Mouse (Mus musculus): ENCODE measurements around the gene Vmn2r104.

The Vmn2r104 gene

DNA sequence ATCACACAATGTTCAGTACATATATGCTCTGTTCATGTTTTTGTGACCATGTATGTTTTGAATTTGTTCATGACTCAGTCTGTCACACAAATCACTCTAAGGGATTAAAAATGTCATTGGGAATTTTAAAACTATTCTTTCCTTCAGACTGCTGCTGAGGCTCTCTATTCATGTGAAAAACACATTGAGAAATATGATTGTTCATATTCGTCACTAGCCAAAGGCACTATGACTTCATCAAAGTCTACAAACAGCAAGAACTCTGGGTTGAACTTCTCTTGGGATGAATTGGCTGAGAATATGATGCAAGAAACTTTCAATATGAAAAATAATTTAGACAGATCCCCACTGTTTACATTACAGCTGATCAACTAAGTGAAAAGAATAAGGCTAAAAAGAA is at the start of gene Vmn2r104:
TSS of gene Vmn2r104 (minus strand) at position 101 of the 400 bp plus-strand sequence.
- in situ Hi-C loops (cut with MboI, MseI): no loop called here

DNA sequence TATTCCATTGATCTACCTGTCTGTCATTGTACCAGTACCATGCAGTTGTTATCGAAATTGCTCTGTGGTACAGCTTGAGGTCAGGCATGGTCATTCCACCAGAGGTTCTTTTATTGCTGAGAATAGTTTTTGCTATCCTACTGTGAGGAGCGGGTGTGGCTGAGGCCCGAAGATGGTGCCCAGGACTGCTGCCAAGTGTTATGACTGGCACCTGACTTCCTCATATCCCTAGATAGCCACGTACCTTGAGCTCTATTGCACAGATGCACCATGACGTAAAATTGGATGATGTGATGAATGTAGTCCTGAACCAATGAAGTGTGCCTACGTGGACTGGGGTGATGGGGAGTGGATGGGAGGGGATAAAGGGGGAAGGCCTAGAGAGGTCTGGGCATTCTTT is 26.0 kb upstream of the Vmn2r104 start:
- in situ Hi-C loops (cut with MboI, MseI): no loop called here

DNA sequence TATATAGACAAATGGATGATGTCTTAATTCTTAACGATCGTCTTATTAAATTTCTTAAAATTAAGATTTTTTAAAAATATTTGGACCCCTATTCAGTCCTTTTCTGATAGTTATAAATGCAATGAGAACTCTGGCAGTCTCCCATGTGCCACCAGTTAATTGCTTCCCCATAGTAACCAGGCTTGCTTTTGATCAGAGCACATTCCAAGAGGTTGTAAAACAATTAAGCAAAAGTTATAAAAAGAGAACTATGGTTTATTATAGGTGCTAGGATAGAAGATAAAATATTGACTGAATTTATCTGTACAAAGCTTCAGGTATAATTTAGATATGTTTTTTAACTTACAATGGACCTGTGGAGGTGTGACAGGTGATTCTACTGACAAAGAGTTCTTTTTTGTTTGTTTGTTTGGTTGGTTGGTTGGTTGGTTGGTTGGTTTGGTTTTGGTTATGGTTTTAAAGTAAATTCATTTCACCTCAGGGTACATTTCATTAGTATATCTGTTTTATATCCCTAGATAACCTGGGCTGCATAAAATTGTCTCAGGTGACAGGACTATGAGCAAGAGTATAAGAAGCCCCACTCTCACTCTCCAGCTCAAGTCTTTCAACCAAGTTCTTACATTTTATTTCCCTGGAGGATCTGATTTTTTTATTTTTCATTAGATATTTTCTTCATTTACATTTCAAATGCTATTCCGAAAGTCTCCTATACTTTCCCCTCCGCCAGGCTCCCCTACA is 23.7 kb upstream of the Vmn2r104 start:
- in situ Hi-C loops (cut with MboI, MseI): no loop called here
